Mouse (Mus musculus) kidney, postnatal 0 days (tissue): ENCODE results near the gene Edc4. TPM values are rescaled to one million over a fixed set of nuclear protein-coding genes. Genes with fewer than 3 reads are reported as not detected.

Source experiments
- ATAC-seq: fragments of 200-750 bp; cut with Nextera tagmentation; replicated peaks from 2 replicates; pipeline ENCODE4 v1.8.0; 2017; ENCODE audit warnings: low read depth, moderate number of reproducible peaks, moderate TSS enrichment, moderate library complexity; ENCODE audit not compliant: low FRiP score
- DNase-seq: peaks from one replicate; pipeline ENCODE4 v3.0.0-alpha.2; 2016; ENCODE audit warnings: low spot score
- H3K27ac ChIP-seq: fragments of 300-500 bp; sonication (generic); 2 replicates; pipeline ENCODE4 v1.5.1; 2014; ENCODE audit warnings: mild to moderate bottlenecking
- H3K27me3 ChIP-seq: fragments of 300-500 bp; sonication (generic); 2 replicates; pipeline ENCODE4 v1.6.1; 2014; ENCODE audit warnings: low read length, mixed read lengths; ENCODE audit not compliant: insufficient read depth
- H3K36me3 ChIP-seq: fragments of 300-500 bp; sonication (generic); 2 replicates; pipeline ENCODE4 v1.6.1; 2014; ENCODE audit warnings: low read length, mixed read lengths; ENCODE audit not compliant: insufficient read depth
- H3K4me1 ChIP-seq: fragments of 300-500 bp; sonication (generic); replicated peaks from 2 replicates; pipeline ENCODE4 v1.6.1; 2014; ENCODE audit warnings: antibody characterized with exemption, low read length, mixed read lengths; ENCODE audit not compliant: insufficient read depth
- H3K4me2 ChIP-seq: fragments of 300-500 bp; sonication (generic); 2 replicates; pipeline ENCODE4 v1.6.1; 2014; ENCODE audit warnings: mild to moderate bottlenecking, low read length, moderate library complexity, mixed read lengths
- H3K4me3 ChIP-seq: fragments of 300-500 bp; sonication (generic); replicated peaks from 2 replicates; pipeline ENCODE4 v1.5.1; 2014; ENCODE audit warnings: low read depth, low read length
- H3K9ac ChIP-seq: fragments of 300-500 bp; sonication (generic); 2 replicates; pipeline ENCODE4 v1.6.1; 2014; ENCODE audit warnings: low read depth, low read length
- H3K9me3 ChIP-seq: fragments of 300-500 bp; sonication (generic); replicated peaks from 2 replicates; pipeline ENCODE4 v1.6.1; 2016; ENCODE audit warnings: low read length, inconsistent platforms, mixed read lengths
- CTCF ChIP-seq: IDR thresholded peaks from 2 replicates; pipeline ENCODE4 v1.5.1; 2016; ENCODE audit warnings: antibody characterized with exemption, low read depth, mild to moderate bottlenecking, moderate library complexity
- WGBS: fragments of 180-500 bp; shearing (Covaris S2); extraction: QIAGEN DNeasy Blood & Tissue Kit; methylation state at CpG from one replicate; pipeline ENCODE4 v1.1.7; 2014; 5-methylcytosine and 5-hydroxymethylcytosine counted together
- polyA plus RNA-seq: library from polyadenylated mRNA; unstranded; fragments of >200 nt; fragmentation: Nextera tagmentation; extraction: Ambion mirVana; gene quantifications from 2 replicates; pipeline ENCODE4 v1.2.1, GENCODE M21; 2015

Gene Edc4
- polyA plus RNA-seq, 1 experiment from 2014 or later: 27.6 TPM

- Histone ChIP-seq H3K4me3 (no peak overlapping the region), H3K27ac (no peak overlapping the region), H3K27me3 (no peaks in the 10 kb centered on the region), H3K9me3 (no peaks in the 10 kb centered on the region), H3K4me2 (no peak overlapping the region), H3K4me1 (no peaks in the 10 kb centered on the region), H3K36me3 (peaks cover 14% of the 10 kb centered on the region; the same call in 1 of the 2 replicates), H3K9ac (no peak overlapping the region)
- 68% methylated on average over 3 of the region's 3 CpGs for WGBS
- no peak for TF ChIP-seq CTCF
- DNase-seq (no peak), ATAC-seq (no peak)
Measured at GRCm38 (mm10) chr8:105925123-105925522, 44.4 kb downstream of the Edc4 start.

DNA sequence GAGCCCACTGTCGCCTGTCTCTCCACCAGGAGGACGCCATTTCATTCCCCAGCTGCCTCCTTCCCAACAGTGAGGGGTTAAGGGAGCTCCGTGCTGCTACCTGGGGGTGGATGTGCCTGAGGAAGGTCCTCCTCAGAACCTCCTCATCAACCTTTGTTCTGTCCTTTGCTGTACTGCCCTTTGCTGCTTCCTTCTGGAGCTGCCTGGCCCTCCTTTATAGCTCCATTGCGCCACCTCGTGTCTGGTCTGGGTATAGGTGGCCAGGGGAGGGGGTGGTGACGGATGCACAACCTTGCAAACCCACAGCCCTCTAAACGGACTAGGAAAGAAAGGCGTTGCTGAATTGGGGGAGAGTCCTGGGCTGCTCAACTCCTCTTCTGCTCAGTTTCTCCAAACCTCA is 49.9 kb downstream of the Edc4 start:
- WGBS: 20% methylated on average over 8 of the region's 8 CpGs
- DNase-seq: peak; percentile 84
- ATAC-seq: peak; percentile 45

GRCm38 (mm10) chr8:105931271-105931670 is 50.6 kb downstream of the Edc4 start:
- 95% methylated on average over 3 of the region's 3 CpGs for WGBS
- H3K9ac ChIP-seq: no peak overlapping the region
- peaks cover 22% of the 10 kb centered on the region for H3K36me3 ChIP-seq
- ATAC-seq (no peak), DNase-seq (no peak)
- no peak overlapping the region for H3K27ac ChIP-seq
- peaks cover 4% of the 10 kb centered on the region; the same call in 1 of the 2 replicates for H3K4me1 ChIP-seq
- H3K27me3 ChIP-seq: no peaks in the 10 kb centered on the region
- TF ChIP-seq CTCF: no peak
- H3K4me3 ChIP-seq: no peak overlapping the region
- no peaks in the 10 kb centered on the region for H3K9me3 ChIP-seq
- no peak overlapping the region for H3K4me2 ChIP-seq

More for the DNA sequence above, 49.9 kb downstream of the Edc4 start:
- no peak overlapping the region for H3K27ac ChIP-seq
- no peak overlapping the region for H3K4me3 ChIP-seq
- H3K4me1 ChIP-seq: no peaks in the 10 kb centered on the region
- H3K9me3 ChIP-seq: no peaks in the 10 kb centered on the region
- no peaks in the 10 kb centered on the region for H3K27me3 ChIP-seq
- H3K36me3 ChIP-seq: peaks cover 22% of the 10 kb centered on the region
- no peak overlapping the region for H3K9ac ChIP-seq
- no peak overlapping the region for H3K4me2 ChIP-seq
- TF ChIP-seq CTCF: peak; percentile 94

DNA sequence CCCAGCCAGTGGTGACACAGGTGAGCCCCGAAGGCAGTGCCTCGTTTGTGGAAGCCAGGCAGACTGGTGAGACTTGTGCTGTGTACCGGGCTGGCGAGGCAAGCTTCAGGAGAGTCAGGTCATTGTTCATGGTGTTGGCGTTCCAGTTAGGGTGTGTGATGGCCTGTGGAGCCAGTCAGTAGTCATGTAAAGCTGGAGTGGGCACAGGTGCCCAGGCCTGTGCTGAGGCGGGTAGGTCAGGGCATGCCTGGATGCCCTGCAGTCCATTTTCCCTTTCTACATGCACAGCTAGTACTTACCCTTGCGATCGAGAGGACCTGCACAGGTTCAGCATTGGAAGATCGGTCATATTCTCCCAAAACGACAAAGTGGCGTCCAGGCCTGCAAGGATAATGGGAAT is 51.8 kb downstream of the Edc4 start:
- Histone ChIP-seq H3K9me3 (no peaks in the 10 kb centered on the region), H3K27ac (no peak overlapping the region), H3K4me1 (peaks cover 8% of the 10 kb centered on the region; the same call in 1 of the 2 replicates), H3K27me3 (no peaks in the 10 kb centered on the region), H3K36me3 (peaks cover 18% of the 10 kb centered on the region), H3K4me2 (no peak overlapping the region), H3K9ac (no peak overlapping the region), H3K4me3 (no peak overlapping the region)
- 87% methylated on average over 11 of the region's 11 CpGs for WGBS
- no peak for TF ChIP-seq CTCF
- ATAC-seq (no peak), DNase-seq (no peak)

DNA sequence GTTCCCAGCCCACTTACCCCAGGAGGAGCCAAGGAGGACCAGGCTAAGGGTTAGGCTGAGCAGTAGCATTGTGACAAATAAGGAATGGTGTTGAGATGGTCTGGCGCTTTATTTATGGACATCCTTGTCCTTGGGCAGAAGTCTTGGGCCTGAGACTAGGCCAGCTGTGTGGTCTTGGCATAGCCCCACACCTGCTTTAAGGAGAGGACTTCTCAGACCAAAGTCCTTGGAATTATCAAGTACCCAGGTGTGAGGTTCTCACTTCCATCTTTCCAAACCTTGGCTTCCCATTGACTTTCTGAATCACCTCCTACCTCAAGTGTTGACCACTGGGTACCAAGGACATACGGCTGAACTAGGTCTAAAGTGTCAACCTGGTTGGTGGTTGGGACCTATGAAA is 53.1 kb downstream of the Edc4 start, which contains the start of gene Ctrl:
Gene Ctrl (minus strand): TSS at position 101 of the 400 bp plus-strand sequence.
- 94% methylated on average over 2 of the region's 2 CpGs for WGBS
- Histone ChIP-seq H3K27ac (no peak within 1 kb of the TSS), H3K36me3 (peaks cover 18% of the 10 kb centered on the region), H3K4me1 (peaks cover 8% of the 10 kb centered on the region; the same call in 1 of the 2 replicates), H3K27me3 (no peaks in the 10 kb centered on the region), H3K9me3 (no peaks in the 10 kb centered on the region), H3K9ac (no peak within 1 kb of the TSS), H3K4me3 (no peak within 1 kb of the TSS), H3K4me2 (no peak within 1 kb of the TSS)
- ATAC-seq (no peak), DNase-seq (no peak)
- no peak for TF ChIP-seq CTCF

DNA sequence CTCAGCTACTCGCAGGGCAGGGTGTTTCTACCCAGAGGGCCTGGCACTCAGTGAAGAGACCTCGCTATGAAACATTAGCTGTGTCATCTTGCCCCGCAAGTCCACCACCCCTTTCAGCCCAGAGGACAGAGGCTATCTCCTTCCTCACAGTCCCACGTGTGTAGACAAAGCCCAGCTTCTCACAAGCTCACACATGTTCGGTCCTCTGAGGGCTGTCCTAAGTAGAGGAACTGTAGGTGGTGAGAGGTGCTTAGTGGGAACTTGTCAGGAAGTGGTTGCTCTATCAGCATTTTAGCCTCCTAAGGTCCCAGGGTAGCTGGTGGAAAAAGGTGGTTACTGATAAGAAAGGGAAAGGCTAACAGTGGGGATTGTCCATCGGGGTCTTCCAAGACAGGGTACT is 54.4 kb downstream of the Edc4 start:
- 85% methylated on average over 6 of the region's 6 CpGs for WGBS
- no peak overlapping the region for H3K4me3 ChIP-seq
- no peak for ATAC-seq
- peaks cover 13% of the 10 kb centered on the region for H3K36me3 ChIP-seq
- no peaks in the 10 kb centered on the region for H3K9me3 ChIP-seq
- DNase-seq: no peak
- H3K27me3 ChIP-seq: no peaks in the 10 kb centered on the region
- no peak overlapping the region for H3K27ac ChIP-seq
- no peak for TF ChIP-seq CTCF
- H3K4me2 ChIP-seq: no peak overlapping the region
- peaks cover 8% of the 10 kb centered on the region; the same call in 1 of the 2 replicates for H3K4me1 ChIP-seq
- H3K9ac ChIP-seq: no peak overlapping the region
